Mouse (Mus musculus) kidney, adult 2 months (tissue): ENCODE data around the gene Actr2.

ENCODE experiments used
- CTCF ChIP-seq: fragments of 200-500 bp; conservative IDR thresholded peaks from 2 replicates; pipeline ENCODE4 v1.5.1; 2011; ENCODE audit warnings: low read depth, mild to moderate bottlenecking, control low read depth, low read length, moderate library complexity, mixed read lengths; ENCODE audit not compliant: insufficient read depth, insufficient read length
- POLR2A ChIP-seq: fragments of 200-500 bp; IDR thresholded peaks from one replicate; pipeline ENCODE4 v1.6.1; 2011; ENCODE audit warnings: low read depth, low read length, control low read depth

DNA sequence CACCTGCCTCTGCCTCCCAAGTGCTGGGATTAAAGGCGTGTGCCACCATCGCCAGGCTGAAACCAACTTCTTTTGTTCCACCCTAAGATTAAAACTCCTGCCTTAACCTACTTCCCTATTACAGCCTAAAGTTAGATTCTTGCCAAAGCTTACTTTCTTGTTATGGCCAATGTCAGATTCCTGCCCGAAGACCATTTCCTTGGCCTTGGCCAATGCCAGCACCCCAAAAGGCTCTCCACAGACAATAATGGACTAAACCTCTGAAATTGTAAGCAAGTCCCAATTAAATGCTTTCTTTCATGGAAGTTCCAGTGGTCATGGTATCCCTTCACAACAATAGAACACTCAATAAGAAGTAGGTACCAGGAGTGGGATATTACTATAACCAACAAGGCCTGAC lies 37.2 kb upstream of the Actr2 start:
- TF ChIP-seq POLR2A, result no peak
- no peak for TF ChIP-seq CTCF
